Mouse (Mus musculus) myocyte (in vitro differentiated cells): ENCODE results near the gene Tm2d3.
A peak's percentile ranks its signal among the peaks of the same experiment; 100 is the strongest.

ENCODE experiments used
- CEBPB ChIP-seq: IDR thresholded peaks from 2 replicates; pipeline ENCODE4 v1.6.1; 2011; ENCODE audit warnings: mild to moderate bottlenecking, moderate library complexity; ENCODE audit not compliant: poor library complexity, insufficient read depth, severe bottlenecking
- MAX ChIP-seq: IDR thresholded peaks from one replicate; pipeline ENCODE4 v1.6.1; 2011; ENCODE audit warnings: low read depth, mild to moderate bottlenecking, control low read depth
- MYOG ChIP-seq, 3 experiments: IDR thresholded peaks; one replicate each; pipeline ENCODE4 v1.6.1; 2011; ENCODE audit warnings: control low read depth in 2 of 3, low read depth in 2 of 3, mild to moderate bottlenecking in 2 of 3; ENCODE audit not compliant: insufficient read length in 2 of 3, control insufficient read depth in 1 of 3, insufficient read depth in 1 of 3
- POLR2A ChIP-seq: IDR thresholded peaks from one replicate; pipeline ENCODE4 v1.6.1; 2011; ENCODE audit warnings: low read depth, mild to moderate bottlenecking, control low read depth, moderate library complexity; ENCODE audit not compliant: insufficient read length
- TCF12 ChIP-seq: IDR thresholded peaks from one replicate; pipeline ENCODE4 v1.6.1; 2011; ENCODE audit warnings: mild to moderate bottlenecking, control low read depth; ENCODE audit not compliant: poor library complexity, insufficient read depth, severe bottlenecking
- USF1 ChIP-seq: IDR thresholded peaks from one replicate; pipeline ENCODE4 v1.6.1; 2011; ENCODE audit warnings: low read depth, mild to moderate bottlenecking, control low read depth, moderate library complexity

DNA sequence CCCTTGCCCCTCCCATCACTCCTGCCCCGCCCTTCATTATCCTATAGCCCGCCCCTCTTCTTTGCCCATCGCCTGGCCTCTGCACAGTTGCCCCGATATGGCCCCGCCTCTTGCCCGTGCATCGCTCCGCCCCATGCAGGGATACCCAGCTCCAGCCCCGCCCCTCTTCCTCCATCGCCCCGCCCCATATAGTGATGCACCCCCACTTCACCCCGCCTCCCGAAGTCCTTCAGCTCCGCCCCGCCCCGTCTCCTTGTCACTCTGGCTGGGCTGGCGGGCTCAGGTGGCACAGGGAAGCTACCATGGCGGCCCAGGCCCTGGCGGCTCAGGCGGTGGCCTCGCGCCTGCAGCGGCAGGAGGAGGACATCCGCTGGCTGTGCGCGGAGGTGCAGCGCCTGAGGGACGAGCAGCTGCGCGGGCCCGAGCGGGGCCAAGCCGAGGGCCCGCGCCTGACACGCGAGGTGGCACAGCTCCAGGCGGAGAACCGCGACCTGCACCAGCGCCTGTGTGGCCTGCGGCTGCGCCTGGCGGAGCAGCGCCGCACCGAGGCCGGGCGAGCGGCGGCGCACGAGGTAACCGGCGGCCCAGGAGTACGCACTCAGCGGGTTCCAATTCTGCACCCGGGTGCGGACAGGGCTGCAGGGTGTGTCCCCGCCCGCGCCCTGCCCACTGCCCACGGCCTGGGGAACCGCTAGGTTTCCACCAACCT, 46.2 kb upstream of the Tm2d3 start, which contains the start of gene Tarsl2:
- no peak for TF ChIP-seq CEBPB
- TF ChIP-seq MAX, result no peak
- TF ChIP-seq POLR2A, result peak; percentile 75
- no peak for TF ChIP-seq TCF12
- TF ChIP-seq USF1, result no peak
- peak in 1 of 3 experiments; percentile 58 for TF ChIP-seq MYOG (IDR thresholded peaks at IDR 0.05; ENCODE audit: control insufficient read depth in 1 of 3, insufficient read depth in 1 of 3, insufficient read length in 2 of 3, low read depth in 2 of 3)
